Mouse (Mus musculus) embryonic facial prominence, embryonic 10.5 days (tissue): ENCODE data around the gene Slc15a3. TPM values are rescaled to one million over a fixed set of nuclear protein-coding genes. Genes with fewer than 3 reads are reported as not detected.

Experiments used
- polyA plus RNA-seq: library from polyadenylated mRNA; unstranded; fragments of >200 nt; fragmentation: Nextera tagmentation; extraction: Ambion mirVana; gene quantifications from 2 replicates; pipeline ENCODE4 v1.2.1, GENCODE M21; 2016

The Slc15a3 gene
- polyA plus RNA-seq, 1 experiment from 2014 or later = 0.77 TPM

Other genes with a start within 250 kb of the Slc15a3 start
- gene Ddb1, start 234.4 kb upstream of the Slc15a3 start, polyA plus RNA-seq = 483 and 491 TPM in 2 replicates
- gene Tkfc, start 234.1 kb upstream of the Slc15a3 start, polyA plus RNA-seq = 22.1 and 22.4 TPM in 2 replicates
- gene Vwce, start 205.5 kb upstream of the Slc15a3 start, polyA plus RNA-seq = 1.8 and 2.0 TPM in 2 replicates
- gene Pga5, start 161.7 kb upstream of the Slc15a3 start, polyA plus RNA-seq = not detected in 2 replicates
- 37.6 and 40.8 TPM in 2 replicates for gene Vps37c, start 151.0 kb upstream of the Slc15a3 start, polyA plus RNA-seq
- gene Cd5, start 100.7 kb upstream of the Slc15a3 start, polyA plus RNA-seq = 0.15 and 0.19 TPM in 2 replicates
- gene Cd6, start 9.7 kb upstream of the Slc15a3 start, polyA plus RNA-seq = 0.09 and 0.15 TPM in 2 replicates
- 139 and 142 TPM in 2 replicates for gene Tmem132a, start 30.2 kb downstream of the Slc15a3 start, polyA plus RNA-seq
- gene Tmem109, start 42.3 kb downstream of the Slc15a3 start, polyA plus RNA-seq = 60.8 and 63.7 TPM in 2 replicates
- gene Prpf19, start 55.5 kb downstream of the Slc15a3 start, polyA plus RNA-seq = 38.9 and 42.0 TPM in 2 replicates
- not detected in 2 replicates for gene Zp1, start 80.9 kb downstream of the Slc15a3 start, polyA plus RNA-seq
- gene Ptgdr2, start 97.4 kb downstream of the Slc15a3 start, polyA plus RNA-seq = 0.09 TPM in 1 of 2 replicates, not detected in the other
- 47.2 and 51.5 TPM in 2 replicates for gene Ccdc86, start 109.5 kb downstream of the Slc15a3 start, polyA plus RNA-seq
- not detected in 2 replicates for gene Ms4a10, start 134.9 kb downstream of the Slc15a3 start, polyA plus RNA-seq
- not detected in 2 replicates for gene Ms4a15, start 153.5 kb downstream of the Slc15a3 start, polyA plus RNA-seq
- not detected in 2 replicates for gene Ms4a18, start 178.3 kb downstream of the Slc15a3 start, polyA plus RNA-seq
- gene Ms4a8a, start 241.4 kb downstream of the Slc15a3 start, polyA plus RNA-seq = not detected in 2 replicates